Mouse (Mus musculus) monocyte, adult 5-6 weeks (primary cell): Measurements from ENCODE around the gene Rin3. TPM values are rescaled to one million over a fixed set of nuclear protein-coding genes. Genes with fewer than 3 reads are reported as not detected.

ENCODE experiments used
- ATAC-seq: fragments of 153-309, 156-312 bp; replicated peaks from 2 replicates; pipeline ENCODE4 v1.8.0; 2017; ENCODE audit warnings: mild to moderate bottlenecking; ENCODE audit not compliant: low TSS enrichment, insufficient number of reproducible peaks, severe bottlenecking, poor library complexity, low FRiP score
- total RNA-seq: library from RNA; stranded (forward); fragments of 200-1000, 200-491, 200-594 nt; gene quantifications from 3 replicates; pipeline ENCODE4 v1.2.3, GENCODE M21; 2017

Rin3 gene
- total RNA-seq, 1 experiment from 2014 or later: 60.2 TPM

DNA sequence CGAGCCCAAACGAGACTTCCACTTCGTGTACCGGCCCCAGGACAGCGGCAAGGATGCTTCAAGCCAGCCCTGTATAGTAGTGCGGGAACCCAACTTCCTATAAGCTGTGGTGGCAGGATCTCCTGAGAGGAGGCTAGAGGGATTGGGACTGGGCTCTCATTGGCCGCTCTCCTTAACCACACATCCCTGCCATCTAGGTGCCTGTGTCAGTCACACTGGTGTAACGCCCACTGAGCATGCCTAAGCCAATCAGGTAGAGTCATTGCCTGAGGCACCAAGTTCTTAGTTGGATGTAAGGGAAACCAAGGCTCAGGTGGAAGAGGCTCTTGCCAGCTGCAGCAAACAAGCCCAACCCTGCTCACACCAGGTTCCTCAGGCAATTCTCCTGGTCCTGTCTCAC is 107.2 kb downstream of the Rin3 start:
- ATAC-seq: no peak

- no peak for ATAC-seq
These were observed 108.3 kb downstream of the Rin3 start for GRCm38 (mm10) chr12:102391109-102391508.

DNA sequence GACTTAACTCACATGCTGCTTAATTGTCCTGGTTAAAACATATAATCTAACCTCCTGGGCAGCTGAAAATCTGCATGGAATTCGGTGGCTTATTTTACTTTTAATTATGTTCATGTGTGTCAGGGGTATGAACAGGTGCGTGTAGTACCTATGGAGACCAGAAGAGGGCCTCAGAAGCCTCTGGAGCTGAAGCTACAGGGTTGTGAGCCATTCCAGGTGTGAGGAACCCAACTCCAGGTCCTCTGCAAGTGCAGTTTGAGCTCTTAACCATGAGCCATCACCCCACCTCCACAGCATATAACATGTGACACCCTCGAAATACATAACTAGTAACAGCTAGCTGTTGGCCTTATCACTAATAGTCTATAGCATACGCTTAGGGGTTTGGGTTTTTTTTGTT is 109.1 kb downstream of the Rin3 start:
- ATAC-seq: no peak

DNA sequence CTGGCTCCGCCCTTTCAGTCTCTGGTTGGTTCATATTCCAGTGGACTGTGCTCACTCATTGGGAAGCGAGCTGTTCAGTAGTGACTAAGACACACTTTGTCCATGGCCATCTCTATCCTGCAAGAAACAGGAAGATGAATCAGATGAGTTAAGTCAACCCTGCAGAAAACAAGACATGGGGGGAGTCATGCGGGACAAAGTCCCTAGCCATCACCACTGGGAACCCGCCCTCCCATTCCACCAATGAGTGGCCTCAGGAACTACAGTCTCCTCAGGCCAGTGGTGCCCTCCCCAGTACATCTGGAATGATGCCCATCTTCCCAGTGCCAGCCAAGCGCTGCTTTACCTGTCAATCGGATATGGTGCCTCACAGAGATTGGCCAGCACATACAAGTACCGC is 111.6 kb downstream of the Rin3 start:
- ATAC-seq: no peak

DNA sequence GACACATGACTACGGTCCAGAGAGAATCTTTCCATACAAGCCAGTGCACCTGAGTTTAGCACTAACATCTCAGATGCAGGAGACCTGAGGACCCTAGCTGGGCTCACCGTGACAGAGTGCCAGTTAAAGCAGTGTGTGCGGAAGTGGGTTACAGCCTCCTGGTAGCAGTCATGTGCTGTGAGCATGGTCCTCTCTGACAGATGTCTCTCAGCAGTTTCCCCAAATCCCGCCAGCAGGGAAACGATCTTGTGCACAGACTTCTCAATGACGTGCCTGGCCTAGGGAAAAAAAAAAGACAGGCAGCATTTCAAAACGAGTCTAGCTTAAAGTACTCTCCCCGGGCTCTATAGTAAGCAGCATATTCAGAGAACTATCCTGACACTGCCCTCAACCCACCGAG is 112.7 kb downstream of the Rin3 start:
- no peak for ATAC-seq

GRCm38 (mm10) chr12:102395998-102396991 is 113.4 kb downstream of the Rin3 start:
- no peak for ATAC-seq

DNA sequence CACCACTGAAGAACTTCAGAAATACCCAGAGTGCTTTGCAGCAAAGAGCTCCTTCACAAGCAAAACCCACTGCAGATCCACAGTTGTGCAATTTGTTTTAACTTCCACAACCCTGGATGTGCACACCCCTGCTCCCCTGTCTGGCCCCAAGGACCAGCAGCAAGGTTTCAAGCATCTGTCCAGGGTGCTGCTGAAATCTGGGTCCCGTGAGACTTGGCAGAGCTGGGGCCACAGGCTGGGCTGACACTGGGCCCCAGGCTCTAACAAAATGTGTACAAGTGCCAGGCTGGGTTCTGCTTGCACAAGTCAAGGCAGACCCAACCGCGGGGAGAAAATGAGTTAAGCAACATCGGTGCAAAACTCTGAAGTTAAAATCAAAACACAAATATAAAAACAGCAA is 115.7 kb downstream of the Rin3 start:
- ATAC-seq: no peak

DNA sequence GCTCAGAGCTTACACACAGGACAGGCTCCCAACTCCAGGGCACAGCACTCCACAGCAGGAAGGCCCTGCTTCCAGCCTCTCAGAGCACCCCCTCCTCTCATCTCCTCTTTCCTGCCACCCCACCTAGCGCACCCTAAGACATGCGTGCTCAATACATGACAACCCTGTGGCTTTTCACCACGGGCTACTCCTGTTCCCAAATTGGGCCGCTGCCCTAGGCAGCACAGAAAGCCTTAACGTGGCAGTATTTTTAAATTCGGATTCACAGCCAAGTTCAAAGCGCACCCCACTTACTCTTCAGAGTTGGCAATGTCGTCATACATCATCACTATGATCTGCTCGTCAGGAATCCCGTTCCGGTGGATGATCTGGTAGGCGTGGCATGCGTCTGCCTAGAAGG is 130.3 kb downstream of the Rin3 start:
- no peak for ATAC-seq

DNA sequence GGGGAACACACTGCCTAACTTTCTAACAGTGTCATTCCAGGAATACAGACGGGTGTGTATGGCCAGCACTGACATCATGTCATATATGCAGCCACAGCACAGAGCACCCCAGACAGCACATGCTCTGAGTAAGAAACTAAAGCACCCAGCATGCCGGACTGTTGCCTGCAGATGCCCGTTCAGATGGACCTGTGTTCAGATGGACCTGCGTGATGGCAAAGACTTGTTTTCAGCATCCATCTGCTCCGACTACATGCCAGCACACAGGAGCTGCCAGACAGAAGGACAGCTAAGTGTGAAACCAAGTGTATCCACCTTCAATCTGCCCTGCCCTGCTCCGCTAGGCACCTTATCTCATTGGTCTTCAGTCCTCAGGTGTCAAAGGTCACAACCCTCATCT is 131.8 kb downstream of the Rin3 start:
- no peak for ATAC-seq

GRCm38 (mm10) chr12:102416391-102416837 is 133.6 kb downstream of the Rin3 start:
- ATAC-seq: no peak; the same call in 1 of the 2 replicates

- ATAC-seq: no peak
These were observed 134.2 kb downstream of the Rin3 start for GRCm38 (mm10) chr12:102416955-102417510.

DNA sequence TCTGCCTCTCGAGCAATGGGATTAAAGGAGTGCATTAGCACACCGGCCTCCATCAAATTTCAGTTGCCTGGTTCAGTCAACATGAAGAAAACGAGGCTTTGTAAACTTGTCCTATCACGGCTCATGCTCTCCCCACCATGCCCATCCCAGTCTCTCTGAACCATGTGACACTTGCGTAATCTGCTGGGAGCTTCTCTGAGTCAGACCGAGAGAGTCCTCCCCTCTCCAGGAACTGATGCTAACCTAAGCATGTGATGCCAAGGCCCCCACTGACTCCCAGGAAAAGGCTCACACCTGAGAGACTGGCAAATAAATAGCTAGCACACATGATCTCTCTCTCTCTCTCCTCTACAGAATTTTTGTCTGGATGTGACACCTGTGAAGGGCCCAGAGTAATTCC is 134.9 kb downstream of the Rin3 start:
- no peak for ATAC-seq

DNA sequence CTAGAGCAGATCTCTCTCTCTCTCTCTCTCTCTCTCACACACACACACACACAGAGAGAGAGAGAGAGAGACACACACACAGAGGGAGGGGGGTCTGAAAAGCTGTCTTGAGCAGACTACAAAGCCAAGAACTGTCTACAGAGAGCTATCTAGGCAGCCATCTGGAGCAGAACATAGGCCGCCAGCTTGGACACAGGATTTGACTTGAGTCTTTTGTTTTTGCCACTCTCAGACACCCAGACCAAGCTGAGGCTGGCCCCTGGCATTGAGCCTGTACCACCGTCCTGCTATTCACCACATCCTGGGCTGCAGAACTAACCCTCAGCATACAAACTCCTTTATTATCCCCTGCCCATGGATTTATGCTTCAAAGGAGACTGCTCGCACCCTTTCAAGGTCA is 136.7 kb downstream of the Rin3 start:
- no peak for ATAC-seq

DNA sequence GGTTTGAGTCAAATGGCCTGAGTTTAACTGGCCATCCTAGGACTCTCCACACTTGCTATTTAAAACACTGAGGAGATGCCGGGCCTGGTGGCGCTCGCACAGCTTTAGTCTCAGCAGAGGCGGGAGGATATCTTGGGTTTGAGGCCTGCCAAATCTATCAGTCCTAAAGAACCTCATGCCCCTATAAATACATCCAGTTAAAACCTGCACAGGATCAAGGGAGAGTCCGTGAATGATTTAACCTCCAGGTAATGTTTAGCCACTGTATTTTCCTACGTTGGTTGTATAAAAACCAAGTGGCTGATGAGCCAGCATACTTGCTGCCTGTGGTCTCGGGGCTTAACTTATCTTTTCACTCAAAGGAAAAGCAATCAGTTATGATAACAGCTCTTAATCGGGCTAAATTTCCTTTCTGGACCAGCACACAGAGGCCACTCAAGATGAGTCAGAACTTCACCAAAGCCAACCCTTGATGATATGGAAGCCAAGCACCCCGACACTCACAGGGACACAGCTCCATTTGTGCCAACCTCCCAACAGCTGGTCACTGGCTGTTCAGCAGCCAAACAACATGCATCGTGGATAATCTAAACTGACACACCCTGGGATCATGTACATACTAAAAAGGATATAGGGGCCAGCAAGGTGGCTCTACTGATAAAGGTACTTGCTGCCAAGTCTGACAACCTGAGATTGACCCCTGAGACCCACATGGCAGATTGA is 137.5 kb downstream of the Rin3 start:
- no peak for ATAC-seq

DNA sequence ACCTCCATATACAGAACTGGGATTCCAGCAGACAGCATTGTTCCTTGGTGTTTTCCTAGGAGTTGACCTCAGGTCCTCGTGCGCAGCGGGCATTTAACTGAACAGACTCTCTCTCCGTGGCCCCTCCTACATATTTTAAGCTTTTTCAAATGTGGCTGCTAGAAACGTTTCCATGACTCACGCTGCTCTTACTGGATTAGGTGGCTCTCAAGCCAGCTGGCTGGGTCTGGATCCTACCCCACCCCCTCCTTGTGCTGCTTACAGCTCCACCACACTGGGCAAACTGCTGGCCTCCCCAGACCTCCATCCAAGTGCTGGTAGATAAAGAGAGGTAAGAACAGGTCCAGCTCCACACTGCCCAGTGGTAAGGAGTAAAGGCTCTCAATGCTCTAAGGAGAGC is 139.2 kb downstream of the Rin3 start:
- ATAC-seq: no peak

GRCm38 (mm10) chr12:102422623-102423320 is 139.9 kb downstream of the Rin3 start:
- no peak for ATAC-seq

DNA sequence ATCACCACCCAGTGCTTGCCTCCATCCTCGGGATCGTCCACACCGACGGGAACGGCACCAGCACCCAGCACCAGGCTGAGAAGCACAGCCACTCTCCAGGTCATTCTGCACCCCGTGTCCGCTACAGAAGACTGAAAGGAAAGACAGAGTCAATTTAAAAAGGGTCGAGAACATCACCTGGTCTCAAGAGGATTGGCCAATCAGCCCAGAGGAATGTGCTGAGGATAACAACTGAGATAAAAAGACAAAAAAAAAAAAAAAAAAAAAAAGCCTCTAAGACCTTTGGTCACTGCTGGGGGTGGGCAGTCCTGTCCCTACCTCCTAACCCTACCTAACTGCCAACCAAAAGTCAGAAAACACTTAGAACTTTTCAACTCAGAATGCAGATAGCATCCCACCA is 140.8 kb downstream of the Rin3 start:
- ATAC-seq: no peak

GRCm38 (mm10) chr12:102424456-102424855 is 141.6 kb downstream of the Rin3 start:
- ATAC-seq: no peak

DNA sequence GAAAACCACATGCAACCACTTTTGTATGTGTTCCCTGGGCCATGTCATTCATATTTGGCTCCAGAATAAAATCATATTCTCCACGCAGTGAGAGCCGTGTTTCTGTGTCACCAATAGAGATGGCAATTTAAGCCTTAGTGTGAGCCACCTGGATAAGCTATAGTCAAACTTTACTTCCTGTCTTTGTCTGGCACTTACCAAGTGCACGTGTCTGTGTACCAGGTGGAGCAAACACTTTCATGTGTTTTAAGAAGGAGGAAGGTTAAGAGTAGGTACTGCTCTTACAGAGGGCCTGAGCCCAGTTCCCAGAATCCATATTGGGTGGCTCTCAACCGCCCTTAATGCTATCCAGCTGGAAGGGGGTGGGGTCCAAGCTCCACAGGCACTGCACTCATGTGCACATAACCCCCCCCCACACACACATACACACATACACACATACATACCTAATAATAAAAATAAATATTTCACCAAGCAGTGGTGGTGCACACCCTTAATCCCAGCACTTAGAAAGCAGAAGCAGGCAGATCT is 142.3 kb downstream of the Rin3 start:
- no peak for ATAC-seq
